Mouse (Mus musculus) midbrain, embryonic 16.5 days (tissue): ENCODE data around the gene Pim3. TPM values are rescaled to one million over a fixed set of nuclear protein-coding genes. Genes with fewer than 3 reads are reported as not detected.

Experiments used
- ATAC-seq: fragments of 200-750 bp; cut with Nextera tagmentation; 2 replicates; pipeline ENCODE4 v1.8.0; 2017; ENCODE audit warnings: moderate TSS enrichment
- H3K27ac ChIP-seq: fragments of 300-500 bp; sonication (generic); 2 replicates; pipeline ENCODE4 v1.5.1; 2014; ENCODE audit warnings: mild to moderate bottlenecking, low read length, mixed read lengths
- H3K27me3 ChIP-seq: fragments of 300-500 bp; sonication (generic); 2 replicates; pipeline ENCODE4 v1.6.1; 2014; ENCODE audit warnings: low read depth, low read length, mixed read lengths; ENCODE audit not compliant: control insufficient read depth, insufficient read depth
- H3K36me3 ChIP-seq: fragments of 300-500 bp; sonication (generic); 2 replicates; pipeline ENCODE4 v1.6.1; 2014; ENCODE audit warnings: mild to moderate bottlenecking, low read length, moderate library complexity, mixed read lengths; ENCODE audit not compliant: control insufficient read depth, insufficient read depth
- H3K4me1 ChIP-seq: fragments of 300-500 bp; sonication (generic); 2 replicates; pipeline ENCODE4 v1.6.1; 2014; ENCODE audit warnings: mild to moderate bottlenecking, low read length, mixed read lengths; ENCODE audit not compliant: control insufficient read depth, insufficient read depth
- H3K4me2 ChIP-seq: fragments of 300-500 bp; sonication (generic); 2 replicates; pipeline ENCODE4 v1.6.1; 2014; ENCODE audit warnings: mild to moderate bottlenecking, low read length, mixed read lengths
- H3K4me3 ChIP-seq: fragments of 300-500 bp; sonication (generic); 2 replicates; pipeline ENCODE4 v1.5.1; 2014; ENCODE audit warnings: low read depth, mild to moderate bottlenecking, low read length, moderate library complexity, mixed read lengths
- H3K9ac ChIP-seq: fragments of 300-500 bp; sonication (generic); 2 replicates; pipeline ENCODE4 v1.6.1; 2014; ENCODE audit warnings: low read depth, low read length, mixed read lengths
- H3K9me3 ChIP-seq: fragments of 300-500 bp; sonication (generic); replicated peaks from 2 replicates; pipeline ENCODE4 v1.6.1; 2014; ENCODE audit warnings: mild to moderate bottlenecking, low read length, mixed read lengths; ENCODE audit not compliant: control insufficient read depth, poor library complexity, severe bottlenecking
- WGBS: fragments of 180-500 bp; shearing (Covaris S2); extraction: QIAGEN DNeasy Blood & Tissue Kit; methylation state at CpG from one replicate; pipeline ENCODE4 v1.1.7; 2014; 5-methylcytosine and 5-hydroxymethylcytosine counted together
- polyA plus RNA-seq: library from polyadenylated mRNA; unstranded; fragments of >200 nt; fragmentation: Nextera tagmentation; extraction: Ambion mirVana; gene quantifications from 2 replicates; pipeline ENCODE4 v1.2.1, GENCODE M21; 2015

Gene Pim3
- polyA plus RNA-seq, 1 experiment from 2014 or later = 67.5 TPM

GRCm38 (mm10) chr15:88895119-88895518 is 33.1 kb downstream of the Pim3 start:
- Histone ChIP-seq H3K4me3 (no peak overlapping the region), H3K4me1 (no peaks in the 10 kb centered on the region), H3K36me3 (no peaks in the 10 kb centered on the region), H3K9ac (no peak overlapping the region), H3K27me3 (no peaks in the 10 kb centered on the region; the same call in none of the 2 replicates), H3K4me2 (no peak overlapping the region), H3K9me3 (no peaks in the 10 kb centered on the region), H3K27ac (no peak overlapping the region)
- no peak for ATAC-seq
- 63% methylated on average over 7 of the region's 7 CpGs for WGBS

- Histone ChIP-seq H3K27ac (no peak overlapping the region), H3K27me3 (no peaks in the 10 kb centered on the region; the same call in 1 of the 2 replicates), H3K4me2 (no peak overlapping the region), H3K36me3 (no peaks in the 10 kb centered on the region), H3K9ac (no peak overlapping the region), H3K4me1 (no peaks in the 10 kb centered on the region), H3K9me3 (no peaks in the 10 kb centered on the region), H3K4me3 (no peak overlapping the region)
- WGBS = 88% methylated on average over 6 of the region's 6 CpGs
- no peak for ATAC-seq
Measured at GRCm38 (mm10) chr15:88895891-88896290, 33.9 kb downstream of the Pim3 start.

- ATAC-seq = no peak
- Histone ChIP-seq H3K27ac (no peak overlapping the region), H3K4me2 (no peak overlapping the region), H3K9ac (no peak overlapping the region), H3K27me3 (no peaks in the 10 kb centered on the region; the same call in 1 of the 2 replicates), H3K4me1 (no peaks in the 10 kb centered on the region), H3K36me3 (no peaks in the 10 kb centered on the region), H3K9me3 (no peaks in the 10 kb centered on the region), H3K4me3 (no peak overlapping the region)
- WGBS = 90% methylated on average over 10 of the region's 10 CpGs
Measured at GRCm38 (mm10) chr15:88896341-88896980, 34.5 kb downstream of the Pim3 start.

GRCm38 (mm10) chr15:88902200-88902875 is 40.4 kb downstream of the Pim3 start:
- Histone ChIP-seq H3K36me3 (no peaks in the 10 kb centered on the region), H3K9me3 (no peaks in the 10 kb centered on the region), H3K4me1 (no peaks in the 10 kb centered on the region), H3K4me3 (no peak overlapping the region), H3K9ac (no peak overlapping the region), H3K4me2 (no peak overlapping the region), H3K27ac (no peak overlapping the region), H3K27me3 (no peaks in the 10 kb centered on the region)
- 90% methylated on average over 15 of the region's 15 CpGs for WGBS
- no peak for ATAC-seq

- no peaks in the 10 kb centered on the region for H3K9me3 ChIP-seq
- 83% methylated on average over 1 of the region's 1 CpGs for WGBS
- H3K4me3 ChIP-seq = no peak overlapping the region
- no peak for ATAC-seq
- no peaks in the 10 kb centered on the region for H3K4me1 ChIP-seq
- H3K36me3 ChIP-seq = no peaks in the 10 kb centered on the region
- no peak overlapping the region for H3K4me2 ChIP-seq
- no peak overlapping the region for H3K27ac ChIP-seq
- no peaks in the 10 kb centered on the region for H3K27me3 ChIP-seq
- no peak overlapping the region for H3K9ac ChIP-seq
Measured at GRCm38 (mm10) chr15:88903086-88903485, 41.1 kb downstream of the Pim3 start.

- 87% methylated on average over 14 of the region's 14 CpGs for whole genome bisulfite sequencing
- no peak for ATAC-seq
- H3K27me3 ChIP-seq = no peaks in the 10 kb centered on the region
- no peak overlapping the region for H3K4me2 ChIP-seq
- H3K4me1 ChIP-seq = no peaks in the 10 kb centered on the region
- no peak overlapping the region for H3K4me3 ChIP-seq
- H3K9me3 ChIP-seq = no peaks in the 10 kb centered on the region
- H3K27ac ChIP-seq = no peak overlapping the region
- H3K9ac ChIP-seq = no peak overlapping the region
- no peaks in the 10 kb centered on the region for H3K36me3 ChIP-seq
Measured at GRCm38 (mm10) chr15:88904056-88904811, 42.2 kb downstream of the Pim3 start.

GRCm38 (mm10) chr15:88906347-88906746 is 44.4 kb downstream of the Pim3 start:
- no peak for ATAC-seq
- no peak overlapping the region for H3K9ac ChIP-seq
- H3K4me2 ChIP-seq = no peak overlapping the region
- no peak overlapping the region for H3K4me3 ChIP-seq
- H3K9me3 ChIP-seq = no peaks in the 10 kb centered on the region
- H3K27ac ChIP-seq = no peak overlapping the region
- H3K36me3 ChIP-seq = no peaks in the 10 kb centered on the region
- H3K4me1 ChIP-seq = no peaks in the 10 kb centered on the region
- WGBS = 65% methylated on average over 4 of the region's 4 CpGs
- H3K27me3 ChIP-seq = no peaks in the 10 kb centered on the region

GRCm38 (mm10) chr15:88915046-88915445 is 53.1 kb downstream of the Pim3 start:
- Histone ChIP-seq H3K4me2 (no peak overlapping the region), H3K9ac (no peak overlapping the region), H3K9me3 (no peaks in the 10 kb centered on the region), H3K27me3 (no peaks in the 10 kb centered on the region), H3K27ac (no peak overlapping the region), H3K4me3 (no peak overlapping the region), H3K4me1 (no peaks in the 10 kb centered on the region), H3K36me3 (no peaks in the 10 kb centered on the region)
- no peak for ATAC-seq
- 95% methylated on average over 7 of the region's 7 CpGs for WGBS
